Mouse (Mus musculus): ENCODE results near the gene Vwa5b2. TPM values are rescaled to one million over a fixed set of nuclear protein-coding genes. Genes with fewer than 3 reads are reported as not detected.

The Vwa5b2 gene
- polyA plus RNA-seq, 1 experiment: 1.2 TPM

DNA sequence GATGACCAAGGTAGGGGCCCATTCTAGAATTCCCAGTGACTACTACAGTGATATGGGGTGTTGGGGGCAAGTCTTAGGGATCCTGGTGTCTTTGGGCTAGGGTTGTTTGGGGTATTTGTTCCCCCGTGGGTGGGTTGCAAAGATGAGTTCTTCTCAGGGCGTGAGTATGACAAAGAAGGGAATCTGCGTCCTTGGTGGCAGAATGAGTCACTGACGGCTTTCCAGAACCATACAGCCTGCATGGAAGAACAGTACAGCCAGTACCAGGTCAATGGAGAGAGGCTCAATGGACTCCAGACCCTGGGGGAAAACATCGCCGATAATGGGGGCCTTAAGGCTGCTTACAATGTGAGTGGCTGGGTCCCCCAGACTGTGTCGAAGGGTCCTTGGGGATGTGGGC is 54.6 kb downstream of the Vwa5b2 start:
- no peak overlapping the region for H3K4me3 ChIP-seq (ENCODE audit: low read depth, low read length)
- H3K27ac ChIP-seq (ENCODE audit: insufficient read depth, low read length): no peak overlapping the region
- no peaks in the 10 kb centered on the region for H3K36me3 ChIP-seq (ENCODE audit: control insufficient read depth, insufficient read depth, low read length, poor library complexity, severe bottlenecking)
- TF ChIP-seq CTCF (IDR thresholded peaks at IDR 0.05; ENCODE audit: low read depth, low read length): no peak
- no peak for TF ChIP-seq EP300 (IDR thresholded peaks at IDR 0.05; ENCODE audit: insufficient read depth, low read depth, low read length)
- TF ChIP-seq POLR2A (IDR thresholded peaks at IDR 0.05; ENCODE audit: insufficient read depth, low read length): no peak
- H3K27me3 ChIP-seq (ENCODE audit: control insufficient read depth, insufficient read depth, low read length, poor library complexity, severe bottlenecking): no peaks in the 10 kb centered on the region
- H3K4me1 ChIP-seq (ENCODE audit: control insufficient read depth, insufficient read depth, low read length): no peaks in the 10 kb centered on the region
- H3K9ac ChIP-seq (ENCODE audit: low read depth, poor library complexity, severe bottlenecking): no peak overlapping the region
- H3K9me3 ChIP-seq (replicated peaks; ENCODE audit: control insufficient read depth, insufficient read depth, low read length, poor library complexity, severe bottlenecking): no peaks in the 10 kb centered on the region

DNA sequence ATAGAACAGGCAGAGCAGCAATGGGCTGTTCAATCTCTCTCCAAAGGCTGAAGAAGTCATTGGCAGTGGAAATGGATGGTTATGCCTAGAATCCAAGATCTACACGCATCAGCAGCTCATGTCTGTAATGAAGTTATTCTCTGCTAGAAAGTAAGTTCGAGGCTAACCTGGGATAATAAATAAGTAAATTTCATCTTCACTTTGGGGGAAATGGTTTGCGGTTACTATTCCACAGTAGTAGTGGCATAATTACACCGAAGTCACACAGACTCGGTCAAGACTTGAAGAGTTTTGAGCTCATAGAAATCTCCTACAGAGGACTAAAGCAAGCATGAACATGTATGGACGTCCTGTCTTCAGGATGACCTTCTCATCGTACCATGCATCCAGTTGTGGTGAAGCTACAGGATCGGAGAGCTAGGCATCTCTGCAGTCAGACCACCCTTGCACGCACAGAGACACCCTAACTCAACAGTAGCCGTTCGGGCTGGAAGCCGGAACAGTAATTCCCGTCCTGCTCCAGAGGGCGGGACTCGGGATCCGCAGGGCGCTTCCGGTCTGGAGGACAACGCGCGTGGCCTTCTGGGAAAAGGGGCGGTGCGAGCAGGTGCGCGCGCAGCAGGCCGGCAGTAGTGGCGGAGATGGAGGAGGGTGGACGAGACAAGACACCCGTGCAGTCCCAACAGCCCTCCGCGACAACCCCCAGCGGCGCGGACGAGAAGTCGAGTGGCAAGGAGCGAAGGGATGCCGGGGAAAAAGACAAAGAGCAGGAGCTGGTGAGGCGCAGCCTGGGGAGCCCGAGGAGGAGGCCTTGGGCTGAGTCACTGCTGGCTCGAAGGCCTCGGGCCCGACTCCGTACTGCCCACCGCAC is 62.0 kb downstream of the Vwa5b2 start, which contains the start of gene Psmd2:
Gene Psmd2 (plus strand): TSS at position 577 of the 871 bp plus-strand sequence.
- Histone ChIP-seq H3K9ac (ENCODE audit: low read depth, poor library complexity, severe bottlenecking) (peak within 1 kb of the TSS; percentile 67), H3K27me3 (ENCODE audit: control insufficient read depth, insufficient read depth, low read length, poor library complexity, severe bottlenecking) (no peaks in the 10 kb centered on the region), H3K36me3 (ENCODE audit: control insufficient read depth, insufficient read depth, low read length, poor library complexity, severe bottlenecking) (peaks cover 26% of the 10 kb centered on the region), H3K4me3 (ENCODE audit: low read depth, low read length) (peak within 1 kb of the TSS; percentile 92), H3K4me1 (ENCODE audit: control insufficient read depth, insufficient read depth, low read length) (no peaks in the 10 kb centered on the region), H3K9me3 (replicated peaks; ENCODE audit: control insufficient read depth, insufficient read depth, low read length, poor library complexity, severe bottlenecking) (no peaks in the 10 kb centered on the region), H3K27ac (ENCODE audit: insufficient read depth, low read length) (peak within 1 kb of the TSS; percentile 60)
- TF ChIP-seq EP300 (IDR thresholded peaks at IDR 0.05; ENCODE audit: insufficient read depth, low read depth, low read length) (0 out of 2 replicates have a peak, but pooled peaks have one; percentile 28), POLR2A (IDR thresholded peaks at IDR 0.05; ENCODE audit: insufficient read depth, low read length) (peak; percentile 95), CTCF (IDR thresholded peaks at IDR 0.05; ENCODE audit: low read depth, low read length) (no peak)

DNA sequence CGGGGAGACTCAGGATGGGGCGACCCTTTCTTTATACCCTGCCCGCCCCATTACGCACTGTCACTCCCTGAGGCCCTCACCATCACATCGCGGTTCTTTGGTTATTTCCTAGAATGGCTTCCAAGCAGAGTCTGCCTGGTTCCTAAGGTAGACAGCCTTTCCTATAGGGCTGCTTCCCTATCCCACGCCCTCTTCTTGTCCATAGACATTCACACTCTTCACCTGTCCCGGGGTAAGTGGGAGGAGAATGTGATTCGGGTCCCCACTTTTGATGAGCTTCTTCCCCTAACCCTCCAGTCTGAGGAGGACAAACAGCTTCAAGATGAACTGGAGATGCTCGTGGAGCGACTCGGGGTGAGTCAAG is 62.7 kb downstream of the Vwa5b2 start:
- H3K27me3 ChIP-seq (ENCODE audit: control insufficient read depth, insufficient read depth, low read length, poor library complexity, severe bottlenecking): no peaks in the 10 kb centered on the region
- peak overlapping the region; percentile 67 for H3K9ac ChIP-seq (ENCODE audit: low read depth, poor library complexity, severe bottlenecking)
- no peaks in the 10 kb centered on the region for H3K4me1 ChIP-seq (ENCODE audit: control insufficient read depth, insufficient read depth, low read length)
- H3K36me3 ChIP-seq (ENCODE audit: control insufficient read depth, insufficient read depth, low read length, poor library complexity, severe bottlenecking): peaks cover 32% of the 10 kb centered on the region
- H3K4me3 ChIP-seq (ENCODE audit: low read depth, low read length): peak overlapping the region; percentile 92
- TF ChIP-seq CTCF (IDR thresholded peaks at IDR 0.05; ENCODE audit: low read depth, low read length) (no peak), EP300 (IDR thresholded peaks at IDR 0.05; ENCODE audit: insufficient read depth, low read depth, low read length) (no peak), POLR2A (IDR thresholded peaks at IDR 0.05; ENCODE audit: insufficient read depth, low read length) (no peak)
- no peak overlapping the region for H3K27ac ChIP-seq (ENCODE audit: insufficient read depth, low read length)
- H3K9me3 ChIP-seq (replicated peaks; ENCODE audit: control insufficient read depth, insufficient read depth, low read length, poor library complexity, severe bottlenecking): no peaks in the 10 kb centered on the region

DNA sequence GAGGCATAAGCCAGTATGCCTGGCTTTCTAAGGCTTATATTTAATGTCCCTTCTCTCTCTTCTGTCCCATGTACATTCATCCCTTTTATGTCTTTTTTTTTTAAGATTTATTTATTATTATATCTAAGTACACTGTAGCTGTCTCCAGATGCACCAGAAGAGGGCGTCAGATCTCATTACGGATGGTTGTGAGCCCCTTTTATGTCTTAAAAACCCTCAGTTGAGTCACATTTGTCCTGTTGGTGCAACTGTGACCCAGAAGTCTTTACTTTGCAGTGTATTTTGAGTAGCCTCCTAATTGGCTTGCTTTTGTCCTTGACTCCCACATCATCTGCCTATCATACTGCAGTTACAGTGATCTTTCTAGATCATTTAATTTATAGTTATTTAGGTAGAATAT is 64.0 kb downstream of the Vwa5b2 start:
- Histone ChIP-seq H3K27me3 (ENCODE audit: control insufficient read depth, insufficient read depth, low read length, poor library complexity, severe bottlenecking) (no peaks in the 10 kb centered on the region), H3K9ac (ENCODE audit: low read depth, poor library complexity, severe bottlenecking) (no peak overlapping the region), H3K4me3 (ENCODE audit: low read depth, low read length) (no peak overlapping the region), H3K27ac (ENCODE audit: insufficient read depth, low read length) (no peak overlapping the region), H3K4me1 (ENCODE audit: control insufficient read depth, insufficient read depth, low read length) (no peaks in the 10 kb centered on the region), H3K36me3 (ENCODE audit: control insufficient read depth, insufficient read depth, low read length, poor library complexity, severe bottlenecking) (peaks cover 46% of the 10 kb centered on the region), H3K9me3 (replicated peaks; ENCODE audit: control insufficient read depth, insufficient read depth, low read length, poor library complexity, severe bottlenecking) (no peaks in the 10 kb centered on the region)
- TF ChIP-seq CTCF (IDR thresholded peaks at IDR 0.05; ENCODE audit: low read depth, low read length) (no peak), EP300 (IDR thresholded peaks at IDR 0.05; ENCODE audit: insufficient read depth, low read depth, low read length) (no peak), POLR2A (IDR thresholded peaks at IDR 0.05; ENCODE audit: insufficient read depth, low read length) (no peak)

Other genes with a start within 250 kb of the Vwa5b2 start
- gene Abcc5, start 163.1 kb upstream of the Vwa5b2 start, polyA plus RNA-seq (2011; ENCODE audit: insufficient read depth, insufficient read length, low read depth, missing spikeins): 85.0 and 89.5 TPM in 2 replicates
- 86.6 and 94.0 TPM in 2 replicates for gene Eif2b5, start 90.7 kb upstream of the Vwa5b2 start, polyA plus RNA-seq (2011; ENCODE audit: insufficient read depth, insufficient read length, low read depth, missing spikeins)
- gene Dvl3, start 72.5 kb upstream of the Vwa5b2 start, polyA plus RNA-seq (2011; ENCODE audit: insufficient read depth, insufficient read length, low read depth, missing spikeins): 37.9 and 38.8 TPM in 2 replicates
- 282 and 298 TPM in 2 replicates for gene Ap2m1, start 54.0 kb upstream of the Vwa5b2 start, polyA plus RNA-seq (2011; ENCODE audit: insufficient read depth, insufficient read length, low read depth, missing spikeins)
- 56.2 and 61.0 TPM in 2 replicates for gene Abcf3, start 40.9 kb upstream of the Vwa5b2 start, polyA plus RNA-seq (2011; ENCODE audit: insufficient read depth, insufficient read length, low read depth, missing spikeins)
- 9.4 and 10.8 TPM in 2 replicates for gene Eef1akmt4, start 22.1 kb downstream of the Vwa5b2 start, polyA plus RNA-seq (2011; ENCODE audit: insufficient read depth, insufficient read length, low read depth, missing spikeins)
- not detected in 2 replicates for gene Gm49333, start 22.1 kb downstream of the Vwa5b2 start, polyA plus RNA-seq (2011; ENCODE audit: insufficient read depth, insufficient read length, low read depth, missing spikeins)
- gene Alg3, start 22.3 kb downstream of the Vwa5b2 start, polyA plus RNA-seq (2011; ENCODE audit: insufficient read depth, insufficient read length, low read depth, missing spikeins): 36.7 and 39.3 TPM in 2 replicates
- 1.7 and 2.4 TPM in 2 replicates for gene Camk2n2, start 31.8 kb downstream of the Vwa5b2 start, polyA plus RNA-seq (2011; ENCODE audit: insufficient read depth, insufficient read length, low read depth, missing spikeins)
- gene Ece2, start 40.4 kb downstream of the Vwa5b2 start, polyA plus RNA-seq (2011; ENCODE audit: insufficient read depth, insufficient read length, low read depth, missing spikeins): 3.4 and 3.6 TPM in 2 replicates
- 276 and 288 TPM in 2 replicates for gene Psmd2, start 62.2 kb downstream of the Vwa5b2 start, polyA plus RNA-seq (2011; ENCODE audit: insufficient read depth, insufficient read length, low read depth, missing spikeins)
- gene Eif4g1, start 78.8 kb downstream of the Vwa5b2 start, polyA plus RNA-seq (2011; ENCODE audit: insufficient read depth, insufficient read length, low read depth, missing spikeins): 462 and 483 TPM in 2 replicates
- 5.9 and 7.1 TPM in 2 replicates for gene Fam131a, start 103.8 kb downstream of the Vwa5b2 start, polyA plus RNA-seq (2011; ENCODE audit: insufficient read depth, insufficient read length, low read depth, missing spikeins)
- gene Polr2h, start 128.2 kb downstream of the Vwa5b2 start, polyA plus RNA-seq (2011; ENCODE audit: insufficient read depth, insufficient read length, low read depth, missing spikeins): 90.6 and 94.5 TPM in 2 replicates
- 8.8 and 10.2 TPM in 2 replicates for gene Clcn2, start 128.3 kb downstream of the Vwa5b2 start, polyA plus RNA-seq (2011; ENCODE audit: insufficient read depth, insufficient read length, low read depth, missing spikeins)
- gene Chrd, start 143.7 kb downstream of the Vwa5b2 start, polyA plus RNA-seq (2011; ENCODE audit: insufficient read depth, insufficient read length, low read depth, missing spikeins): 1.1 and 1.2 TPM in 2 replicates
- gene Thpo, start 145.0 kb downstream of the Vwa5b2 start, polyA plus RNA-seq (2011; ENCODE audit: insufficient read depth, insufficient read length, low read depth, missing spikeins): 4.6 and 4.7 TPM in 2 replicates